Mouse (Mus musculus) heart, adult 8-10 months (tissue): ENCODE results near the gene Etv6. TPM values are rescaled to one million over a fixed set of nuclear protein-coding genes. Genes with fewer than 3 reads are reported as not detected.

Experiments used
- DNase-seq: peaks from one replicate; pipeline ENCODE4 v3.0.0; 2022; ENCODE audit warnings: low spot score
- total RNA-seq, 4 experiments: library from RNA; stranded (reverse); gene quantifications; 2 replicates each; pipeline ENCODE4 v1.2.4; 2022

Etv6 gene
- total RNA-seq, 4 experiments from 2014 or later, result 7.9 to 13.5 (median 11.0) TPM

DNA sequence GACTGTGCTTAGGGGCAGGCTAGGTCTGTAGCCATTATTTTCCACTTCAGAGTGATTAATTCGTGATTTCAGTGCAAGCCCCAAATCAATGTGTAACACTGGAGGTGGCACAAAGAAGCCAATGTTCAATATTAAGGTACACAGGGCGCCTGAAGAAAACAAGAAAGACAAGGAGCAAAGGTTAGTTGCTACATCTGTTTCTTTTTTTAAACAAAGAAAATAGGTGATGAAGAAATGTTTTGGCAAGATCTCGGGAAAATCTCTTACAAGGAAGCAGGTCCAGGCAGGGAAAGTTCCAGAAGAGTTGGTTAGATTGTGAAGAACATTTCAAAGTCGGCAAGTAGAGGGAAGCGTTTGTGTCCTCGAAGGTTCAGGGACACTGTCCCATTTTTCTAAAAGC, 39.5 kb downstream of the Etv6 start:
- no peak for DNase-seq

- DNase-seq, result peak; percentile 67
Measured at GRCm38 (mm10) chr6:134078016-134078415, 42.5 kb downstream of the Etv6 start.

DNA sequence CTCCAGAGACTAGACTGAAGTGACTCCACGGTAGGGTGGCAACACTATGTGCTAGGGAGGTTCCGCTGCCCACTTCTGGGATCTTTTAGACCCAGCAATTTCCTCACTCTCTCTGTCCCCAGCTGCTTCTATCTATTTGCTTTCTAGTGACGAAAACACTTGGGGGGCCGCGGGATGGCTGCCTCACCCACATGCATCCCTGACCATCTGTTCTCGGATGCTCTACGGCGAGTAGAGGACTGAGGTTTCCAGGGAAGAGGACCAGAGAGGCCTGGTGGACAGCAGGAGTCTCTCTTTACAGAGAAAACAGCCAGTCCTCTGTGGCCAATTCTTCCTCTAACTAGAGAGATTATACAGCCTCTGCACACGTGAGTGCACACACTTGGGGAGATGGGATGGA, 43.6 kb downstream of the Etv6 start:
- no peak for DNase-seq

DNA sequence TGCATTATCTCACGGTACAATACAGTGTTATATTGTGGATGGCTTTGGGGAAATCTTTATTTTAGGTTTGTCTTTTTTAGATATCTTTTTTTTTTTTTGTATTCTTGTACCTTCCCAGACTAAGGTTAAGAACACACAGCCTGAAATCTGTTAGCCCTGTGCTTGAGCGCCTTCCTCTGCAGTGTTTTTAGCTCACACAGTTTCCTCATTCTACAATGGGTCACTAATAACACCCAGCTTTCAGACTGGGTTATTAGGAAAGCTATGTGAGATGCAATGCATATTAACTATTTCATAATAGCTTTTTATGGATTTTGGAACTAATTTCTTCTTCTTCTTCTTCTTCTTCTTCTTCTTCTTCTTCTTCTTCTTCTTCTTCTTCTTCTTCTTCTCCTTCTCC, 44.1 kb downstream of the Etv6 start:
- DNase-seq, result no peak

GRCm38 (mm10) chr6:134080946-134081345, 45.4 kb downstream of the Etv6 start:
- DNase-seq, result no peak

DNA sequence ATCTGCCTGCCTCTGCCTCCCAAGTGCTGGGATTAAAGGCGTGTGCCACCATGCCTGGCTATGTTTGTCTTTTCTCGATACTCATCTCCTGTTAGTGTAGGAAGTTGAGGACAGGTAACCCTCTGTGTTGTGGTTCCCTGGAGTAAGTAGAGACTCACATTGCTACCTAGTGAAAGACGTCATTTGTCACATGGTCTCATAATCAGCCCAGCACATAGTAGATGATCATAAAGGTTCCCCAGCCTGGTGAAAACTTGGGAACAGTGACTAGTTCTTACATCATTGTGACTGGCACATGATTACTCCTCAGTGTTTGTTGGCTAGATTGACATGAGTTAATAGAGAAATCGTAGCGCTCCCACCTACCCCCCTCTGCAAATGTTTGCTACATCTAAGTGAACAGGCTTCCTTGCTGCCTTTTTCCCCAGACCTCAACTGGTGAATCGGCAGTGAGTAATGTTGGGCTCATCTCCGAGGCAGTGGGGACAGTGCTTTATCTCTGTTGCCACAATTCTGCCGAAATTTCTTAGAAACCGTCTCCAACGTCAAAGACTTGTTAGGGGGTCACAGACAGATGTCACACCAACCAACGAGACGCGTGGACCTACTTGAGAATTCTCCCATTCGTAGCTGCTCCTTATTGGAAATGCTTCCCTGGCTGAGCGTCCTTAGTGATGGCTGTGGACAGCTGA, 46.9 kb downstream of the Etv6 start:
- no peak for DNase-seq

DNA sequence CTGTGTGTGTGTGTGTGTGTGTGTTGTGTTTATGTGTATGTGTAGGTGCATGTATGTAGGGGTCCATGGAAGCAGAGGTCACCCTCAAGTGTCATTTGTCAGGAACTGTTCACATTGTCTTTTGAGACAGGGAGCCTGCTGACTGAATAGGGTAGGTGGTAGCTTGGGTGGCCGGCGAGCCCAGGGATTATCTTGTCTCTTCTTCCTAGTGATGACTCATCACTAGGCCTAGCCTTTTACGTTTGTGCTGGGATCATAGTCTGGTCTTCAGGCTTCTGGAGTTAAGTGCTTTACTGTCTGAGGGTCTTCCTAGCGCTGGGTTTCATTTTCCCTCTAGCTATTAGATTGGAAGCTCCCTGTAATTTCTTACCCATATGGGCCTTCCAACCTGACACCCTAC, 47.9 kb downstream of the Etv6 start:
- DNase-seq, result no peak

DNA sequence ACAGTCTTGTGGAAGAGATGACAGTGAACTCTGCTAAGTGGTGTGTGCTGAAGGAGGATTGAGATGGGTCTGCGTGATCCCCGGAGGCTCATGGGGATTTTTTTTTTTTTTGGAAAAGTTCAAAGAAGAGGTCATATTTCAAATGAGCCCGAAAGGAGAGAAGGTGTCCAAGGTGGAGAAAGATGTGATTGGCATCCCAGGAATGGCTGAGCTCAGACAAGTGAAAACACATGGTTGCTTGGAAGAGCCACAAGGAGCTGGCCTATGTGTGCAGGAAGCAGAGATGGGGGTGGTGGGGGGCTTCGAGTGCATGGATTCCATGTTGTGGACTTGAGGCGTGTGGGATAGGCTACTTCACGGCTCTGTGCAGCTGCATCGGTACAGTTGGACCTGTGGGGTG, 50.9 kb downstream of the Etv6 start:
- DNase-seq, result no peak

DNA sequence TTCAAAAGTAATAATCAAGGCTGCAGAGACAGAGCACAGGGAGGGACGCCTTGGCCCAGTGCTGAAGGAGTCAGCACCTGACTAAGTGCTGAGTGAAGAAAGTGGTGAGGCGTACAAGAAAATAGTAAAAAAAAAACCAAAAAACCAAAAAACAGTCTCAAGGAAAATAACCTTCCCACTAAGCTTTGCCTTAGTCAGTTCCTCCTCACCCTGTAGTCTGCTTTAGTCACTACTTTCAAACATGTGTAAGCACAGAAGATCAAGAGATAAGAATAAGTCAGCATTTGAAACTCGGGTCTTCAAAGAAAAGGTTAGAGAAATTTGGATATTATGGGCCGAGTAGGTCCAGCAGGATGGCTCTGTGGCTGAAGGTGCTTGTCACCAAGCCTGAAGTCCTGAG, 52.2 kb downstream of the Etv6 start:
- DNase-seq, result no peak

DNA sequence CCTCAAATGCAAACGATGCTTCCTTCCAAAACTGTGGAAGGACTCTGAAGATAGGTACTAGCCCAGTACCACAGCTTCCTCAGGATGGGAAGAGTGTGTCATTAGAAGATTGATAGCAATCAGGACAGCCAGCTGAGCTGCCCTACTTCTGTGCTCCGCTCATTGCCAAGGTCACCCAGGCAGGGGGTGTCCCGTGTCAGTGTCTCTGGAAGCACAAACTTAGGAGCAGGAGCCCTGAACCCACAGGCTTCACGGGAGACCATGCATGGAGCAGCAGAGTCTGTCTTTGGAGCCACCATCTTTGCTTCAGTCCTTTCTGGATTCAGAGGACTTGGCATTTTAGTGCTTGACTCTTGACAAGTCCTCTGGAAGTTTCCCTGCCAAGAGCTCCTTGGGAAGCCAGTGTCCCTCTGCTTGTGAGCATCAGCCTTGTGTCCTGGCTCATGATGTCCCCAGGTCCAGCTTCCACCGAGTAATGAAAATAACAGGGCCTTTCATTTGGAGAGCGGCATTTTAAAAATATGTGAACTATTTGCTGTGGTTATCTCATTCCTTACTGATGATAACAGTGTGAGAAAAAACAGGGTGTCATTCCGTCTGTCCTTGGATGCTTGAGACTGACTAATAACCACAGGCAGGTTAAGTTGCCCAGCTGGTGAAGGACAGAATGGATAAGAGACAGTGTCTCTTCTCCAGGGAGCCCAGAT, 54.3 kb downstream of the Etv6 start:
- no peak for DNase-seq

DNA sequence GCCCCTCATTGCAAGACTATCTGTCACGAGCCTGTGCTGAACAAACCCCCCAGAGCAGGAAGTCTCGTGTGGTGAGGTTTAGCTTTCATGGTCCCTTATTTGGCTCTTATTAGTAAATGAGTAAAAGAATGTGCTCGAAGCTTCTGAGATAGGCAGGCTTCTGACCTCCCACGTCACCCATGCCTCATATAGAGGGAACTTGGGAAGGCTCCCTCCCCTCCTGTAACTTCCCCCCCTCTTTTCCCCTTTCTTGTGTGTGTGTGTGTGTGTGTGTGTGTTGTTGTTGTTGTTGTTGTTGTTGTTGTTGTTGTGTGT, 54.8 kb downstream of the Etv6 start:
- no peak for DNase-seq

DNA sequence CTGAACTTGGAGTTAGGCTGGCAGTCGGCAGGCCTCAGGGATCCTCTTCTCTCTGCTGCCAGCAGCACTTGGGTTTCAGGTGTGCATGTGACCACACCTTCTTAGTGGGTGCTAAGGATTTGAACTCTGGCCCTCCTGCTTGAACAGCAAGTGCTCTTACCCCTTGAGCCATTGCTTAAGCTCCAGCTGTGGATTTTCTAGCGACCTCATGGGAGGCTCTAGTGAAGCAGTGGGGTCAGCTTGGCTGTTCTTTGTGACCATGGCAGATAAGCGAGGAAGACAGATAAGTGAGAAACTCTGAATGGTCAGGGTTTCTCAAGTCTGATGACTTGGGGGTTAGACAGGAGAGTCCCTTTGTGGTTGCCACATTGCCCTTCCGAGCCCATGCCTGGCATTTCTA, 55.4 kb downstream of the Etv6 start:
- no peak for DNase-seq

GRCm38 (mm10) chr6:134091398-134091801, 55.9 kb downstream of the Etv6 start:
- DNase-seq, result no peak

- no peak for DNase-seq
Measured at GRCm38 (mm10) chr6:134094066-134094465, 58.6 kb downstream of the Etv6 start.

GRCm38 (mm10) chr6:134094620-134095019, 59.1 kb downstream of the Etv6 start:
- no peak for DNase-seq

DNA sequence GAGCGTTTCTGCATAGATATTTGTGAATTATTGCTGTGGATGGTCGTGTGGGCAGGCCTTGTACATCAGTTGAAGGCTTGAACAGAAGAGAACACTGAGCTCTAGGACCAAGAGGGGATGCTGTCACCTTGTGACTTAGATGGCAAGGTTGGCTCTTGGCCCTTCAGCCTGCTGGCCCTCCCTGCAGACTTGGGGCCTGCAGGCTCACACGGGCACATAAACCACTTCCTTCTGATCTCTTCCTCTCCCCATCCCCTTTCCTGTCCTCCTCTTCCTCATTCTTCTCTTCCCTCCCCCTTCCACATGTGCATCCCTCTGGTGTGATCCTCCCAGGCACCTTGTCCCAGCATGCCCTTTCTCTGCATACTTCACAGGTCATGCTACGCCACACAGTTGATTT, 60.1 kb downstream of the Etv6 start:
- no peak for DNase-seq

GRCm38 (mm10) chr6:134099976-134100743, 64.7 kb downstream of the Etv6 start:
- DNase-seq, result no peak

- no peak for DNase-seq
Measured at GRCm38 (mm10) chr6:134102396-134102795, 66.9 kb downstream of the Etv6 start.

GRCm38 (mm10) chr6:134103519-134103918, 68.0 kb downstream of the Etv6 start:
- no peak for DNase-seq

- DNase-seq, result no peak
Measured at GRCm38 (mm10) chr6:134105514-134106201, 70.2 kb downstream of the Etv6 start.

GRCm38 (mm10) chr6:134107696-134108095, 72.2 kb downstream of the Etv6 start:
- DNase-seq, result no peak

- DNase-seq, result no peak
Measured at GRCm38 (mm10) chr6:134109675-134110074, 74.2 kb downstream of the Etv6 start.
